Mouse (Mus musculus) neutrophil, adult 5-6 weeks (primary cell): ENCODE measurements around the gene Tgm3. TPM values are rescaled to one million over a fixed set of nuclear protein-coding genes. Genes with fewer than 3 reads are reported as not detected.

ENCODE experiments used
- ATAC-seq: fragments of 151-379, 151-347 bp; 2 replicates; pipeline ENCODE4 v1.8.0; 2017; ENCODE audit warnings: mild to moderate bottlenecking, moderate TSS enrichment; ENCODE audit not compliant: insufficient number of reproducible peaks, poor library complexity, low FRiP score, severe bottlenecking; ENCODE audit errors: extremely low read depth
- total RNA-seq: library from RNA; stranded (forward); fragments of 200-1000 nt; gene quantifications from 2 replicates; pipeline ENCODE4 v1.2.3, GENCODE M21; 2017

Tgm3 gene
- total RNA-seq, 1 experiment from 2014 or later, result 0.81 TPM

GRCm38 (mm10) chr2:130048792-130049191 is 36.6 kb downstream of the Tgm3 start:
- ATAC-seq, result no peak

GRCm38 (mm10) chr2:130058149-130058548 is 46.0 kb downstream of the Tgm3 start:
- ATAC-seq, result no peak

GRCm38 (mm10) chr2:130068228-130068627 is 56.1 kb downstream of the Tgm3 start:
- ATAC-seq, result no peak

- ATAC-seq, result no peak
These were observed 58.2 kb downstream of the Tgm3 start for GRCm38 (mm10) chr2:130070396-130070795.

Other genes with a start within 250 kb of the Tgm3 start
- 8.3 and 11.2 TPM in 2 replicates for gene Stk35, start 211.8 kb upstream of the Tgm3 start, total RNA-seq
- gene Tgm6, start 100.1 kb downstream of the Tgm3 start, total RNA-seq, result not detected in 2 replicates
- gene Snrpb, start 167.1 kb downstream of the Tgm3 start, total RNA-seq, result 64.6 and 67.4 TPM in 2 replicates
- gene Tmc2, start 182.8 kb downstream of the Tgm3 start, total RNA-seq, result not detected in 2 replicates